Mouse (Mus musculus) cortical plate, adult 2 months (tissue): ENCODE measurements around the gene Tbata.

Source experiments
- CTCF ChIP-seq: fragments of 200-500 bp; IDR thresholded peaks from 2 replicates; pipeline ENCODE4 v1.5.1; 2011; ENCODE audit warnings: mild to moderate bottlenecking, control low read depth, low read length; ENCODE audit not compliant: insufficient read depth; ENCODE audit errors: extremely low read depth
- POLR2A ChIP-seq: fragments of 200-500 bp; IDR thresholded peaks from 2 replicates; pipeline ENCODE4 v1.6.1; 2011; ENCODE audit warnings: mild to moderate bottlenecking, low read length, control low read depth; ENCODE audit not compliant: insufficient read depth; ENCODE audit errors: extremely low read depth

- no peak for TF ChIP-seq POLR2A
- no peak for TF ChIP-seq CTCF
These were observed 22.9 kb downstream of the Tbata start for GRCm38 (mm10) chr10:61194611-61195010.
